Mouse (Mus musculus) midbrain, embryonic 12.5 days (tissue): Measurements from ENCODE around the gene Cyb561d1. TPM values are rescaled to one million over a fixed set of nuclear protein-coding genes. Genes with fewer than 3 reads are reported as not detected.
A peak's percentile ranks its signal among the peaks of the same experiment; 100 is the strongest.
"Not testable (repeated sequence)": the region's sequence is repeated elsewhere in the genome, so short reads cannot be mapped to it uniquely, and the experiment has no call there.

ENCODE experiments used
- ATAC-seq: fragments of 200-750 bp; cut with Nextera tagmentation; 2 replicates; pipeline ENCODE4 v1.8.0; 2017; ENCODE audit warnings: low read depth, moderate TSS enrichment, moderate library complexity; ENCODE audit not compliant: low FRiP score
- H3K27ac ChIP-seq: fragments of 300-500 bp; sonication (generic); replicated peaks from 2 replicates; pipeline ENCODE4 v1.5.1; 2016; ENCODE audit warnings: mild to moderate bottlenecking
- H3K27me3 ChIP-seq: fragments of 300-500 bp; sonication (generic); 2 replicates; pipeline ENCODE4 v1.6.1; 2016; ENCODE audit warnings: mild to moderate bottlenecking
- H3K36me3 ChIP-seq: fragments of 300-500 bp; sonication (generic); 2 replicates; pipeline ENCODE4 v1.6.1; 2016
- H3K4me1 ChIP-seq: fragments of 300-500 bp; sonication (generic); 2 replicates; pipeline ENCODE4 v1.6.1; 2016
- H3K4me2 ChIP-seq: fragments of 300-500 bp; sonication (generic); replicated peaks from 2 replicates; pipeline ENCODE4 v1.6.1; 2016; ENCODE audit warnings: mild to moderate bottlenecking, moderate library complexity
- H3K4me3 ChIP-seq: fragments of 300-500 bp; sonication (generic); 2 replicates; pipeline ENCODE4 v1.5.1; 2016; ENCODE audit warnings: mild to moderate bottlenecking
- H3K9ac ChIP-seq: fragments of 300-500 bp; sonication (generic); replicated peaks from 2 replicates; pipeline ENCODE4 v1.6.1; 2016; ENCODE audit warnings: mild to moderate bottlenecking, moderate library complexity
- H3K9me3 ChIP-seq: fragments of 300-500 bp; sonication (generic); 2 replicates; pipeline ENCODE4 v1.6.1; 2016; ENCODE audit warnings: mild to moderate bottlenecking
- WGBS: fragments of 180-500 bp; shearing (Covaris S2); methylation state at CpG from one replicate; pipeline ENCODE4 v1.1.7; 2016; 5-methylcytosine and 5-hydroxymethylcytosine counted together
- polyA plus RNA-seq: library from polyadenylated mRNA; unstranded; fragments of >200 nt; fragmentation: Nextera tagmentation; extraction: Ambion mirVana; gene quantifications from 2 replicates; pipeline ENCODE4 v1.2.1, GENCODE M21; 2016

The Cyb561d1 gene
- 5.6 TPM in 2 replicates for polyA plus RNA-seq

DNA sequence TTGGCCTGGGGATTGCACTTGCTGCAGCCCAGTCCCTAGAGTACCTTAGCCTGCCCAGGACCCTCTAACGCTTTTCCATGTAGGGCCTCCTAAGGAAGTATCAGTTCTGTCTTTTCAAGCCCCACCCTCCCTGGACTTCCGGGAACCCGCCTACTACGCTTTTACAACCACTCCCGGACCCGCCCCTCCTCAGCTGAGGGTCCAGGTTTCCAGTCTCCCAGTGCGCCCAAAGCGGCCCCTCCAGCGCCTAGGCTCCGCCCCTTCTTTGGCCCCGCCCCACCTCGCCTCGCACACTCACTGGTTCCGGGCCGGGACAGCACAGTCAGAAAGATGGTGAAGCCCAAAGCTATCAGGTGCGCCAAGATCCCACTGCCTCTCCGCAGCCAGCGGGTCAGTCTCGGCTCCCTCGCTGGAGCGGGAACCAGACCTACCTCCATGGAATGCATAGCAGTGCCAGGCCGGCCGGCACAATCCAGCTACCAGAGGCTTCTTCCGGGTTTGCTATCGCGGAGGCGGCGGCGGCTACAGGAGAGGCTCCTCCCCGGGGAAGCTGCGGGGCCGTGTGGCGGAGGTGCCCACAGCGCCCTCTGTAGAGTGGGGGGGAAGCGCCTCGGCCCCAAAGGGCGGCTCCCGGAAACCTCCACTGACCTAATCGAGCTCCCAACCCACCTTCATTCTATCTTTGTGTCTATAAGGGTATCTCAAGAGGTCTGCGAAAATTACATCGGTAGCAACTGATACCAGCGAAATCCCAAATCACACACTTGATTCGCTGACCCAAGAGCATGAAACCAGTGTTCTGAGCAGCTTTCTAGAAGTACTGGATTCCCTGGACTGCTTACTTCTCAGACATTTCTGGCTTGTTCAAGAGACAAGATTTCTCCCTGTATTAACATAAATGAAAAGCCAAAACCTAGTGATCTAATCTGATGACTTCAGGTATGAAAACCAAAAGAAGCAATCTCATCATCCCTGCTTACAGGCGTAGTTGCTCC lies at the start of gene Cyb561d1:
TSS of gene Cyb561d1 (minus strand) at position 884 of the 995 bp plus-strand sequence.
- H3K4me3 ChIP-seq: peak within 1 kb of the TSS; percentile 62
- peak within 1 kb of the TSS; percentile 57 for H3K4me2 ChIP-seq
- peak within 1 kb of the TSS; percentile 87 for H3K27ac ChIP-seq
- H3K4me1 ChIP-seq: peaks cover 46% of the 10 kb centered on the region
- H3K9ac ChIP-seq: peak within 1 kb of the TSS; percentile 58
- no peaks in the 10 kb centered on the region for H3K9me3 ChIP-seq
- H3K27me3 ChIP-seq: no peaks in the 10 kb centered on the region
- H3K36me3 ChIP-seq: peaks cover 50% of the 10 kb centered on the region
- WGBS: 4% methylated on average over 40 of the region's 44 CpGs
- peak; percentile 90 for ATAC-seq

DNA sequence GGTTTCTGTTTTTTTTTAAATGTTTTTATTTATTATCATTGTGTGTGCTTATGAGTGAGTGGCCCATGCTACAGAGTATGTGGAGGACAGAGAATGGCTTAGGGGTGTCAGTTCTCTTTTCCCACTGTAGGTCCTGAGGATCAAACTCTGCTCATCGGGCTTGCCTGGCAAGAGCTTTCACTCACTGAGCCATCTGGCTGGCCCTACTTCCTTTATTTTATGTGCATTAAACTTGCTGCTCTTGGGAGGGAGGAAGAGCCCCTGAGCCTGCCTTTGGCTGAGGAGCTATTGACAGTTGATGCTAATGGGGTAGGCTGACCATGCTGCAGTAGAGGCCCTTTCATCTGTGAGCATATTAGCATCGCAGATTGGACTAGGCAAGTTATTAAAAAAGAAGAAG lies 45.8 kb upstream of the Cyb561d1 start:
- Histone ChIP-seq H3K9me3 (no peaks in the 10 kb centered on the region), H3K9ac (no peak overlapping the region), H3K27ac (no peak overlapping the region), H3K4me2 (no peak overlapping the region), H3K27me3 (no peaks in the 10 kb centered on the region), H3K4me1 (no peaks in the 10 kb centered on the region), H3K4me3 (no peak overlapping the region), H3K36me3 (no peaks in the 10 kb centered on the region)
- 85% methylated on average over 2 of the region's 2 CpGs for WGBS
- no peak for ATAC-seq

DNA sequence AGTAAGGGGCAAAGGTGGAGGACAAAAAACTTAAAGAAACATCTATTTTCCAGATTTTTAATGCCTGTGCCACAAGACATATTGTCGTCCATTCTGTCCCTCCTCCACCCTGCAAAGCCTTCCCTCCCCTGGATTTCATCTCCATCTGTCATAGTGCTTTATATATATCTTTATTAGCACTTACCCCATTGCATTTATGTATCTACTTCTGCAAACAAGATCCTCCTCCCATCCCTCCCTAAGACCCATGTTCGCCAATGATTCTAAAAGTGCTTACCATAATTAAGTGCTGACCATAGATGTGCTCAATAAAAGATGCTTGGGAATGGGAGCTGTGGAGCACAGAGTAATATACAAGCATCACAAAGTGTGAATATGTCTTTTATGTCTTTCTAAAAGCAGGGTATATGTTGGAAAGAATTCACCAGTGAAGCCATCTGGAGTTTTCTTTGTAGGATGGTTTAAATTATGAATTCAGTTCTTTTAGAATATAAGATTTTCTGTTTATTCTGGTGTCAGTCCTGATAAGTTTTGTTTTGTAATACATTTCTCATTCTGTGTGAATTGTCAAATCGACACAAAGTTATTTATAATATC lies 40.3 kb upstream of the Cyb561d1 start:
- no peak overlapping the region for H3K9ac ChIP-seq
- H3K27me3 ChIP-seq: no peaks in the 10 kb centered on the region
- WGBS: 95% methylated on average over 3 of the region's 3 CpGs
- no peaks in the 10 kb centered on the region for H3K36me3 ChIP-seq
- no peaks in the 10 kb centered on the region for H3K9me3 ChIP-seq
- no peak overlapping the region for H3K27ac ChIP-seq
- no peaks in the 10 kb centered on the region for H3K4me1 ChIP-seq
- no peak overlapping the region for H3K4me2 ChIP-seq
- no peak for ATAC-seq
- no peak overlapping the region for H3K4me3 ChIP-seq

DNA sequence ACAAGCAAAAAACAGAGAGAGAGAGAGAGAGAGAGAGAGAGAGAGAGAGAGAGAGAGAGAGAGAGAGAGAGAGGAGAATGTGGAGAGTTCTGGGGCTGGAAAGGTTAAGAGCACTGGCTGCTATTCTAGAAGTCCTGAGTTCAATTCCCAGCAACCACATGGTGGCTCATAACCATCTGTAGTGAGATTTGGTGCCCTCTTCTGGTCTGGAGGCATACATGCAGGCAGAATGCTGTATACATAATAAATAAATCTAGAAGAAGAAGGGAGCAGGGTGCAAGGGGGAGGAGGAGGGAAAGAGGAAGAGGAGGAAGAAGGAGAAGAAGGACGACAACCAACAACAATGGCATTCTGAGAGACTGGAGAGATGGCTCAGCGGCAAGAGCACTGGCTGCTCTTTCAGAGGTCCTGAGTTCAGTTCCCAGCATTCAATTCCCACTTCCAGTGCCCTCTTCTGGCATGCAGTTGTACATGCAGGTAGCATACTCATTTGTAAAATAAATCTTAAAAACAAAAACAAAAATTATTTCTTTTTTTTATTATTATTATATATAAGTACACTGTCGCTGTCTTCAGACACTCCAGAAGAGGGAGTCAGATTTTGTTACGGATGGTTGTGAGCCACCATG lies 36.6 kb upstream of the Cyb561d1 start:
- H3K9ac ChIP-seq, H3K27me3 ChIP-seq, H3K27ac ChIP-seq, H3K4me3 ChIP-seq, H3K36me3 ChIP-seq, H3K4me1 ChIP-seq, ATAC-seq, H3K9me3 ChIP-seq, H3K4me2 ChIP-seq: not testable (repeated sequence)
- WGBS: 86% methylated on average over 4 of the region's 4 CpGs

DNA sequence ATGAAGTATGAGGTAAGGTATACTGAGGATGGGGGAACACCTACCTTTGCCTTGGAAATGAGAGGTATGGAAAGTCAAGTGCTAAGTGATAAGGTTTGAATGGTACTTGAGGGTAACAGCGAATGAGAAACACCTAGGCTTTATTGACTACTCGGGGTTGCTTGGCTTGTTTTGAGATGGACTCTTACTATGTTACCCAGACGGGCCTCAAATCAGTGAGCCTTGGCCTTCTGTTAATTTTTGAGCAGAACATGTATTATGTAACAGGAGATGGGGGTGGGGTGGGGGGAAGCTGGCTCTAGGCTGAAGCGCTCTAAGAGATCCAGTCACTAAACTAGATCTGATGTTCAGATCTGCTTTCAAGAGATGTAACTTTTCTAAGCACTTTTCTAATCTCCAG lies 30.6 kb upstream of the Cyb561d1 start:
- H3K9me3 ChIP-seq: no peaks in the 10 kb centered on the region

DNA sequence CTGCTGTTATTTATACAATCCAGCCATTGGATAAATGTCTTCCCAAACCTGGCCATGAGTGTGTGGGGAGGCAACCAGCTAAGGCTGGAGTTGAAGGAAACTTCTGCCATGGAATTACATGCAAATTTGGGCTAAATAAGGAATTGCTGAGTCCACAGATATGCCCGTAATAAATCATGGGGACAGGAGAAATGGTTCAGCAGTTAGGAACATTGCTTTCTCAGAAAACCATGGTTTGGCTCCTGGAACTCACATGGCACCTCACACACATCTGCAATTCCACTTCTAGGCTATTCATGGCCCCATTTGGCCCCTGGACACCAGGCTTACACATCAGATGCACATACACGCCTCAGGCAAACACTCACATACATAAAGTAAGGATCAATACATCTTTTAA lies 26.5 kb upstream of the Cyb561d1 start:
- 87% methylated on average over 2 of the region's 2 CpGs for WGBS
- no peak overlapping the region for H3K9ac ChIP-seq
- H3K27me3 ChIP-seq: peaks cover 54% of the 10 kb centered on the region
- no peaks in the 10 kb centered on the region for H3K9me3 ChIP-seq
- H3K27ac ChIP-seq: no peak overlapping the region
- no peaks in the 10 kb centered on the region for H3K36me3 ChIP-seq
- H3K4me1 ChIP-seq: peaks cover 13% of the 10 kb centered on the region
- H3K4me2 ChIP-seq: peak overlapping the region; percentile 63
- no peak for ATAC-seq
- H3K4me3 ChIP-seq: 0 out of 2 replicates have a peak overlapping the region, but pooled peaks have one; percentile 49

More for the DNA sequence above, 30.6 kb upstream of the Cyb561d1 start:
- 82% methylated on average over 4 of the region's 4 CpGs for WGBS
- peaks cover 2% of the 10 kb centered on the region; the same call in 1 of the 2 replicates for H3K4me1 ChIP-seq
- no peak overlapping the region for H3K27ac ChIP-seq
- ATAC-seq: no peak
- H3K36me3 ChIP-seq: no peaks in the 10 kb centered on the region
- no peak overlapping the region for H3K4me3 ChIP-seq
- H3K27me3 ChIP-seq: peaks cover 14% of the 10 kb centered on the region
- no peak overlapping the region for H3K4me2 ChIP-seq
- H3K9ac ChIP-seq: no peak overlapping the region

DNA sequence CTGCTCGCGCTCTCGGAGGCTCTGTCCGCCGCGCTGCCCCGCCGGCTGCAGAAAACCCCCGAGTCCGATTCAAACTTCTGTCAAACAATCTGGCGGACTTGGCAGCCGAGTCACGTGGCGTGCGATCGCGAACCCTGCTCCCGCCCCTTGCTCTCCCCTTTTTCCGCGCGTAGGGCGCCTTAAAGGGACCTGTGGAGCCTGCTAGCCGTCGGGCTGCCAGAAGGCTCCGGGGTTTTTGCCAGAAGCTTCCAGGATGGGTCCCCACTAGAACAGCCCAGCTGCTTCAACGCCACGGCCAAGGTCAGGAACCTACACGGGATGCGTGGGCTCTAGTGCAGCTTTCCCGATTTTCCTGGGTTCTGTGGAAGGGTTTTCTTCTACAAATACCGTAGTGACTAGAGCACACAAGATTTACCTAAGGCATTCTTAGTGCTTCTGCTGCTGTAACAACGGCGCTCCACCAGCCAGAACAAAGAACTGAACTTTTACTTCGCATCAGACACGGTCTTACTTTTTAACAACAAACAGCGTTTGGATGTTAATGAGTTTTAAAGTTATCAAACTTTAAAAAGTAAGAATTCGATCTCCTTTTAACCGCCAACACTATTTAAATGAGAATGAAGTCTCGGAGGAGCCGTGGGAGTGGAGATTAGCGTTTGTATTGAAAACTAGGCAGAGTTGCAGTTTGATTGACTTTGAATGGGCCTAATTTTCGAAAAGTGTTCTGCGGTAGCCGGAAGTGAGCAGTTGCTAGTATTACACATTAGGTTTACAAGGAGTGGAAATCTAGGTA lies 25.7 kb upstream of the Cyb561d1 start, which contains the start of gene Sypl2:
TSS of gene Sypl2 (minus strand) at position 91 of the 793 bp plus-strand sequence.
- Histone ChIP-seq H3K4me1 (peaks cover 13% of the 10 kb centered on the region), H3K4me2 (peak within 1 kb of the TSS; percentile 63), H3K36me3 (no peaks in the 10 kb centered on the region), H3K27ac (no peak within 1 kb of the TSS), H3K9ac (peak within 1 kb of the TSS; percentile 48), H3K4me3 (peak within 1 kb of the TSS; percentile 49), H3K9me3 (no peaks in the 10 kb centered on the region), H3K27me3 (peaks cover 57% of the 10 kb centered on the region)
- WGBS: 2% methylated on average over 44 of the region's 44 CpGs
- ATAC-seq: peak; percentile 76

DNA sequence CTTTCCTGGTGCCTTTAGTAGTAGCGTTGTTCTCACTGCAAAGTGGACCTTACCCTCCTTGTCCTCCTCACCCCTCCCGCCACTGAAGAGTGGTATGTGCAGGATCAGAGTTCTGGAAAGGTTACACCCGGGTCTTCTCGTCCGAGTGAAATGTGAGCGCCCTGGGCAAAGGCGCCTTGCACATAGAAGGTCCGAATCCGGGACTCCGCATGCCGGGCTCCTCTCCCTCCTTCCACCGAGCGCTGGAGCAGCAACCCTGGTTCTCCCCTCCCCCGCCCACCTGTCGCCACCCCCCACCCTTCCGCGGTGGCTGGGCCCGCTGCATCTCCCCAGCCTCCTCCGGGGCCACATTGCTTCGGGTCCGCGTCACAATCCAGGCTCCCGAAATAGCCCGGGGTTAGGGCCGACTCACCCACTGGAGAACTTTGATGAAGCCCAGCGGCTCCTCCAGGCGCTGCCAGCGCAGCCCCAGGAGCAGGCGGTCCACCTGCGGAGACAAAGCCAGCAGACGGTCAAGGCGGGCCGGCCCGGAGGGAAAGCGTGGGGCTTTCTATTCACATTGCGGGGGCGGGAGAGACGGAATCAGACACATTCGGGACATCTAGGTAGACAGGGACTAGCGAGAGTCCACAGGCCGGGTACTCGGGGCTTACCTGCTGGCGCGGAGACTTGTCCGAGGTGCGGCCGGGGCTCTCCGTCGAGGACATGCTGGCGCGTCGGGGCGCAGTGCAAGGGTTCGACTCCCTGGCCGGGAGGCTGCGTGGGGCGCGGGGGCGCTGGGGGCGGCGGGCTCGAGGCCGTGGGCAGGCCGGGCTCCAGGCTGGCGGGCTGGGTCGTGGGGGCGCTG lies 24.9 kb upstream of the Cyb561d1 start:
- H3K9ac ChIP-seq: peak overlapping the region; percentile 48
- peaks cover 59% of the 10 kb centered on the region for H3K27me3 ChIP-seq
- H3K4me3 ChIP-seq: peak overlapping the region; percentile 49
- H3K9me3 ChIP-seq: no peaks in the 10 kb centered on the region
- H3K4me1 ChIP-seq: peaks cover 13% of the 10 kb centered on the region
- ATAC-seq: peak; percentile 61
- peak overlapping the region; percentile 63 for H3K4me2 ChIP-seq
- WGBS: 4% methylated on average over 59 of the region's 67 CpGs
- H3K36me3 ChIP-seq: no peaks in the 10 kb centered on the region
- H3K27ac ChIP-seq: no peak overlapping the region

DNA sequence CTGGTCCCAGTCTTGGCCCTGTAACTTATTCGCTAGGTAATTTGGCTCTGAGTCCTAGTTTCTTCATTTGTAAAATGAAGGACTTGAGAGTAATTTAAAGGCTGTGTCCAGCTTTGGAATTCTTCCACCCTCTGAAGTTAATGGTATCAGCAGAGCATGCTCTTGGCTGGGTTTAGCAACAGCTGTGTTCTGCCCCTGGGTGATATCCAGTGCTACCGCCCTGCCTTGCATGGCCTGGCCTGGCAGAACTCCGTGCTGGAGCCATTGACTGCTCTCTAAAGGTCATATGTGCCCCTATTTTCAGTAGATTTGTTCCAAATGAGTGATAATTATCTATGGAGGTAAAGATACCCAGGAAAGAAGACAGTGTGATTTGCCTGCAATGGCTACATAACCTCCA lies 19.6 kb upstream of the Cyb561d1 start:
- H3K9ac ChIP-seq: no peak overlapping the region
- 81% methylated on average over 3 of the region's 3 CpGs for WGBS
- no peak overlapping the region for H3K27ac ChIP-seq
- H3K36me3 ChIP-seq: no peaks in the 10 kb centered on the region
- H3K4me1 ChIP-seq: peaks cover under 1% of the 10 kb centered on the region
- no peak overlapping the region for H3K4me3 ChIP-seq
- H3K27me3 ChIP-seq: peaks cover 41% of the 10 kb centered on the region
- H3K9me3 ChIP-seq: no peaks in the 10 kb centered on the region
- no peak overlapping the region for H3K4me2 ChIP-seq
- ATAC-seq: no peak

DNA sequence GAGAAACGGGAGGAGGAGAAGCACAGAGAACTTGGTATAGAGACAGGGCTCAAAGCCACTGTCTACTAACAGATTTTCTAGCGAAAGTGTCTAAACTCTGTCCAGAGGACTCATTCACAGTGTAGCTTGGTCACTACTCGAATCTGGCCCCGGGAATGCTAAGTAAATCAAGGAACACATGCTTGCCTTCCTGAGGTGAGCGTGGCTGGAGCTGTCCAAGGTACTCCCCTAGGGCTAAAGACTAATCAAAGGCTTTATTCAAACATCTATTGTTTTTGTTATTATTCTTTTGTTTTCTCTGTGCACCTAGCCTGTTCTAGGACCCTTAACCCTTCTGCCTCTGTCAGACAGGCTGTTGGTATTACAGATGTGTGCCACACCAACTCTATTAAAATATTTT lies 13.7 kb upstream of the Cyb561d1 start:
- Histone ChIP-seq H3K27me3 (peaks cover 10% of the 10 kb centered on the region), H3K4me2 (no peak overlapping the region), H3K27ac (no peak overlapping the region), H3K4me3 (no peak overlapping the region), H3K9ac (no peak overlapping the region), H3K36me3 (no peaks in the 10 kb centered on the region), H3K9me3 (no peaks in the 10 kb centered on the region), H3K4me1 (peaks cover 6% of the 10 kb centered on the region; the same call in 1 of the 2 replicates)
- no peak for ATAC-seq
- WGBS: 22% methylated on average over 5 of the region's 5 CpGs
